Mouse (Mus musculus) megakaryocyte, embryonic 14.5 days (primary cell): Measurements from ENCODE around the gene Cabp2. TPM values are rescaled to one million over a fixed set of nuclear protein-coding genes. Genes with fewer than 3 reads are reported as not detected.
"Not testable (repeated sequence)": the region's sequence is repeated elsewhere in the genome, so short reads cannot be mapped to it uniquely, and the experiment has no call there.

Source experiments
- H3K27me3 ChIP-seq: replicated peaks from 2 replicates; pipeline ENCODE3; 2012; ENCODE audit warnings: inconsistent platforms
- H3K36me3 ChIP-seq: replicated peaks from 2 replicates; pipeline ENCODE3; 2012; ENCODE audit warnings: low read length, inconsistent platforms, mixed read lengths
- H3K4me1 ChIP-seq: 2 replicates; pipeline ENCODE4 v1.6.1; 2012; ENCODE audit warnings: inconsistent platforms
- H3K4me3 ChIP-seq: replicated peaks from 2 replicates; pipeline ENCODE3; 2012; ENCODE audit warnings: moderate library complexity, mild to moderate bottlenecking, inconsistent platforms
- H3K9me3 ChIP-seq: 2 replicates; pipeline ENCODE4 v1.6.1; 2012; ENCODE audit warnings: inconsistent platforms
- FLI1 ChIP-seq: IDR thresholded peaks from 2 replicates; pipeline ENCODE4 v1.6.1; 2012; ENCODE audit warnings: low read length, inconsistent platforms, mixed read lengths
- GATA1 ChIP-seq: IDR thresholded peaks from 3 replicates; pipeline ENCODE4 v1.6.1; 2012; ENCODE audit warnings: mixed read lengths, low read length, inconsistent platforms, borderline replicate concordance
- polyA plus RNA-seq: library from polyadenylated mRNA; stranded (reverse); fragments of >175 nt; gene quantifications from 2 replicates; pipeline ENCODE4 v1.2.3, GENCODE M21; 2012; ENCODE audit warnings: low replicate concordance; ENCODE audit not compliant: insufficient read depth

Cabp2 gene
- polyA plus RNA-seq, 1 experiment, result not detected

- H3K4me1 ChIP-seq, result peaks cover 42% of the 10 kb centered on the region
- no peak for TF ChIP-seq GATA1
- TF ChIP-seq FLI1, result no peak
- no peaks in the 10 kb centered on the region for H3K36me3 ChIP-seq
- no peak overlapping the region for H3K4me3 ChIP-seq
- peaks cover 65% of the 10 kb centered on the region for H3K27me3 ChIP-seq
- peaks cover 3% of the 10 kb centered on the region; the same call in 1 of the 2 replicates for H3K9me3 ChIP-seq
These were observed 25.3 kb upstream of the Cabp2 start for GRCm38 (mm10) chr19:4055947-4056693.

- Histone ChIP-seq H3K4me1 (peaks cover 41% of the 10 kb centered on the region), H3K27me3 (peaks cover 66% of the 10 kb centered on the region), H3K36me3 (no peaks in the 10 kb centered on the region), H3K9me3 (no peaks in the 10 kb centered on the region), H3K4me3 (no peak overlapping the region)
- TF ChIP-seq GATA1 (no peak), FLI1 (no peak)
These were observed 24.7 kb upstream of the Cabp2 start for GRCm38 (mm10) chr19:4056727-4057126.

- H3K36me3 ChIP-seq, result no peaks in the 10 kb centered on the region
- no peaks in the 10 kb centered on the region for H3K9me3 ChIP-seq
- H3K4me1 ChIP-seq, result peaks cover 35% of the 10 kb centered on the region
- TF ChIP-seq FLI1 (no peak), GATA1 (no peak)
- peaks cover 66% of the 10 kb centered on the region for H3K27me3 ChIP-seq
- H3K4me3 ChIP-seq, result no peak overlapping the region
These were observed 24.0 kb upstream of the Cabp2 start for GRCm38 (mm10) chr19:4057389-4057788.

- Histone ChIP-seq H3K4me1 (peaks cover 29% of the 10 kb centered on the region), H3K27me3 (peaks cover 63% of the 10 kb centered on the region), H3K4me3 (peak overlapping the region; percentile 11), H3K36me3 (no peaks in the 10 kb centered on the region), H3K9me3 (no peaks in the 10 kb centered on the region)
- no peak for TF ChIP-seq FLI1
- TF ChIP-seq GATA1, result no peak
These were observed 23.4 kb upstream of the Cabp2 start for GRCm38 (mm10) chr19:4057962-4058361.

- no peaks in the 10 kb centered on the region for H3K36me3 ChIP-seq
- peaks cover 28% of the 10 kb centered on the region for H3K4me1 ChIP-seq
- no peak overlapping the region for H3K4me3 ChIP-seq
- peaks cover 61% of the 10 kb centered on the region for H3K27me3 ChIP-seq
- TF ChIP-seq GATA1 (no peak), FLI1 (no peak)
- no peaks in the 10 kb centered on the region for H3K9me3 ChIP-seq
These were observed 22.8 kb upstream of the Cabp2 start for GRCm38 (mm10) chr19:4058581-4058980.

- Histone ChIP-seq H3K4me3 (no peak within 1 kb of the TSS), H3K9me3 (no peaks in the 10 kb centered on the region), H3K36me3 (no peaks in the 10 kb centered on the region), H3K4me1 (peaks cover 28% of the 10 kb centered on the region), H3K27me3 (peaks cover 57% of the 10 kb centered on the region)
- TF ChIP-seq FLI1 (no peak), GATA1 (no peak)
These were observed 22.2 kb upstream of the Cabp2 start, which contains the start of gene Gstp3 for GRCm38 (mm10) chr19:4059069-4059740. Gene Gstp3, minus strand, starts transcription at chr19:4059569.

GRCm38 (mm10) chr19:4060044-4060898 is 21.1 kb upstream of the Cabp2 start:
- Histone ChIP-seq H3K4me1 (peaks cover 28% of the 10 kb centered on the region), H3K27me3 (peaks cover 49% of the 10 kb centered on the region)
- H3K36me3 ChIP-seq, H3K4me3 ChIP-seq, H3K9me3 ChIP-seq: not testable (repeated sequence)

GRCm38 (mm10) chr19:4060899-4061465 is 20.4 kb upstream of the Cabp2 start:
- Histone ChIP-seq H3K4me1 (peaks cover 28% of the 10 kb centered on the region), H3K9me3 (no peaks in the 10 kb centered on the region), H3K4me3 (no peak overlapping the region), H3K36me3 (no peaks in the 10 kb centered on the region), H3K27me3 (peaks cover 41% of the 10 kb centered on the region)
- TF ChIP-seq GATA1 (no peak), FLI1 (no peak)

GRCm38 (mm10) chr19:4063357-4063756 is 18.0 kb upstream of the Cabp2 start:
- not testable (repeated sequence) for H3K9me3 ChIP-seq, H3K4me3 ChIP-seq, H3K36me3 ChIP-seq
- Histone ChIP-seq H3K4me1 (peaks cover 22% of the 10 kb centered on the region), H3K27me3 (peaks cover 30% of the 10 kb centered on the region)

- Histone ChIP-seq H3K27me3 (peaks cover 29% of the 10 kb centered on the region), H3K4me1 (peaks cover 10% of the 10 kb centered on the region)
- not testable (repeated sequence) for H3K4me3 ChIP-seq, H3K9me3 ChIP-seq, H3K36me3 ChIP-seq
These were observed 16.9 kb upstream of the Cabp2 start for GRCm38 (mm10) chr19:4064501-4064900.
